Mouse (Mus musculus) frontal cortex, adult 2 months (tissue): ENCODE data around the gene A930017K11Rik. TPM values are rescaled to one million over a fixed set of nuclear protein-coding genes. Genes with fewer than 3 reads are reported as not detected.

ENCODE experiments used
- DNase-seq, 2 experiments: peaks; one replicate each; pipeline ENCODE4 v3.0.0; 2022; ENCODE audit warnings: low spot score in 1 of 2; ENCODE audit errors: extremely low spot score in 1 of 2
- polyA plus RNA-seq: library from polyadenylated mRNA; depleted of rRNA; stranded (reverse); fragments of >200 nt; gene quantifications from 2 replicates; pipeline ENCODE4 v1.2.3, GENCODE M21; 2012; rRNA removed

The A930017K11Rik gene
- 0.40 and 0.54 TPM in 2 replicates for polyA plus RNA-seq

- no peak for DNase-seq
Measured at GRCm38 (mm10) chr17:25951803-25952623, at the start of gene A930017K11Rik. A930017K11Rik (minus strand) TSS chr17:25952565.

- DNase-seq = no peak
Measured at GRCm38 (mm10) chr17:25998425-25998824, 46.1 kb upstream of the A930017K11Rik start.

- no peak for DNase-seq
Measured at GRCm38 (mm10) chr17:25993489-25993888, 41.1 kb upstream of the A930017K11Rik start.

- no peak for DNase-seq
Measured at GRCm38 (mm10) chr17:25992274-25992673, 39.9 kb upstream of the A930017K11Rik start.

GRCm38 (mm10) chr17:25990331-25990730 lies 38.0 kb upstream of the A930017K11Rik start:
- DNase-seq = no peak

GRCm38 (mm10) chr17:25985306-25986294 lies 33.2 kb upstream of the A930017K11Rik start, which contains the start of gene Capn15:
Capn15 (minus strand) TSS chr17:25985796.
- peak; percentile 95 to 97 for DNase-seq

GRCm38 (mm10) chr17:25984556-25985305 lies 32.4 kb upstream of the A930017K11Rik start:
- DNase-seq = peak in 1 of 2 experiments; percentile 16

- no peak for DNase-seq
Measured at GRCm38 (mm10) chr17:25984066-25984465, 31.7 kb upstream of the A930017K11Rik start.

GRCm38 (mm10) chr17:25982913-25983312 lies 30.5 kb upstream of the A930017K11Rik start:
- no peak for DNase-seq

- DNase-seq = peak in 1 of 2 experiments; percentile 49
Measured at GRCm38 (mm10) chr17:25980854-25981253, 28.5 kb upstream of the A930017K11Rik start.

GRCm38 (mm10) chr17:25979829-25980738 lies 27.7 kb upstream of the A930017K11Rik start:
- DNase-seq = no peak

GRCm38 (mm10) chr17:25970954-25971707 lies 18.8 kb upstream of the A930017K11Rik start:
- DNase-seq = no peak

GRCm38 (mm10) chr17:25970448-25970847 lies 18.1 kb upstream of the A930017K11Rik start:
- no peak for DNase-seq

GRCm38 (mm10) chr17:25968176-25968575 lies 15.8 kb upstream of the A930017K11Rik start:
- no peak for DNase-seq

GRCm38 (mm10) chr17:25967652-25968051 lies 15.3 kb upstream of the A930017K11Rik start:
- DNase-seq = peak in 1 of 2 experiments; percentile 14

GRCm38 (mm10) chr17:25964271-25964670 lies 11.9 kb upstream of the A930017K11Rik start:
- no peak for DNase-seq

- no peak for DNase-seq
Measured at GRCm38 (mm10) chr17:25962413-25962905, 10.1 kb upstream of the A930017K11Rik start.

GRCm38 (mm10) chr17:25961566-25961965 lies 9.2 kb upstream of the A930017K11Rik start:
- DNase-seq = no peak
